Mouse (Mus musculus) kidney, adult 11 months (tissue): ENCODE measurements around the gene Opa3.

Experiments
- DNase-seq: peaks from one replicate; pipeline ENCODE4 v3.0.0; 2022

Opa3 gene

GRCm38 (mm10) chr7:19227883-19228792, at the start of gene Opa3:
TSS of gene Opa3 (plus strand) at chr7:19228334.
- DNase-seq, result peak; percentile 100

- peak; percentile 42 for DNase-seq
Measured at GRCm38 (mm10) chr7:19178443-19179092, 49.6 kb upstream of the Opa3 start.

- peak; percentile 53 for DNase-seq
Measured at GRCm38 (mm10) chr7:19179173-19179572, 49.0 kb upstream of the Opa3 start.

- DNase-seq, result no peak
Measured at GRCm38 (mm10) chr7:19179936-19180335, 48.2 kb upstream of the Opa3 start.

- DNase-seq, result peak; percentile 37
Measured at GRCm38 (mm10) chr7:19180862-19181429, 47.2 kb upstream of the Opa3 start.

GRCm38 (mm10) chr7:19184250-19184649, 43.9 kb upstream of the Opa3 start:
- no peak for DNase-seq

- peak; percentile 41 for DNase-seq
Measured at GRCm38 (mm10) chr7:19184758-19185157, 43.4 kb upstream of the Opa3 start.

GRCm38 (mm10) chr7:19194676-19195075, 33.5 kb upstream of the Opa3 start:
- DNase-seq, result no peak

- DNase-seq, result no peak
Measured at GRCm38 (mm10) chr7:19196676-19197075, 31.5 kb upstream of the Opa3 start.

- DNase-seq, result no peak
Measured at GRCm38 (mm10) chr7:19197985-19198384, 30.1 kb upstream of the Opa3 start.

- no peak for DNase-seq
Measured at GRCm38 (mm10) chr7:19201660-19202059, 26.5 kb upstream of the Opa3 start.

- DNase-seq, result no peak
Measured at GRCm38 (mm10) chr7:19202065-19202850, 25.9 kb upstream of the Opa3 start.

GRCm38 (mm10) chr7:19208201-19208910, 19.8 kb upstream of the Opa3 start:
- DNase-seq, result no peak

- no peak for DNase-seq
Measured at GRCm38 (mm10) chr7:19208944-19209472, 19.1 kb upstream of the Opa3 start.

- no peak for DNase-seq
Measured at GRCm38 (mm10) chr7:19209494-19209893, 18.6 kb upstream of the Opa3 start.

- no peak for DNase-seq
Measured at GRCm38 (mm10) chr7:19210010-19210409, 18.1 kb upstream of the Opa3 start.

- DNase-seq, result no peak
Measured at GRCm38 (mm10) chr7:19211041-19211675, 17.0 kb upstream of the Opa3 start.

GRCm38 (mm10) chr7:19211996-19212755, 16.0 kb upstream of the Opa3 start, which contains the start of gene Gpr4:
TSS of gene Gpr4 (plus strand) at chr7:19212538.
- DNase-seq, result no peak

GRCm38 (mm10) chr7:19213385-19213784, 14.7 kb upstream of the Opa3 start:
- no peak for DNase-seq

GRCm38 (mm10) chr7:19214369-19214768, 13.8 kb upstream of the Opa3 start:
- no peak for DNase-seq

GRCm38 (mm10) chr7:19214940-19215339, 13.2 kb upstream of the Opa3 start:
- no peak for DNase-seq
